Mouse (Mus musculus) liver, adult 10 weeks (tissue): ENCODE data around the gene Htr5a. TPM values are rescaled to one million over a fixed set of nuclear protein-coding genes. Genes with fewer than 3 reads are reported as not detected.

Experiments used
- polyA plus RNA-seq: library from polyadenylated mRNA; stranded (reverse); fragments of 350-450 nt; fragmentation: Illumina TruSeq; extraction: RNeasy Lipid Tissue Mini Kit (QIAGEN cat#74804); gene quantifications from one replicate; pipeline ENCODE4 v1.2.3, GENCODE M21; 2014; ENCODE audit warnings: low read depth, low replicate concordance

Gene Htr5a
- not detected for polyA plus RNA-seq

DNA sequence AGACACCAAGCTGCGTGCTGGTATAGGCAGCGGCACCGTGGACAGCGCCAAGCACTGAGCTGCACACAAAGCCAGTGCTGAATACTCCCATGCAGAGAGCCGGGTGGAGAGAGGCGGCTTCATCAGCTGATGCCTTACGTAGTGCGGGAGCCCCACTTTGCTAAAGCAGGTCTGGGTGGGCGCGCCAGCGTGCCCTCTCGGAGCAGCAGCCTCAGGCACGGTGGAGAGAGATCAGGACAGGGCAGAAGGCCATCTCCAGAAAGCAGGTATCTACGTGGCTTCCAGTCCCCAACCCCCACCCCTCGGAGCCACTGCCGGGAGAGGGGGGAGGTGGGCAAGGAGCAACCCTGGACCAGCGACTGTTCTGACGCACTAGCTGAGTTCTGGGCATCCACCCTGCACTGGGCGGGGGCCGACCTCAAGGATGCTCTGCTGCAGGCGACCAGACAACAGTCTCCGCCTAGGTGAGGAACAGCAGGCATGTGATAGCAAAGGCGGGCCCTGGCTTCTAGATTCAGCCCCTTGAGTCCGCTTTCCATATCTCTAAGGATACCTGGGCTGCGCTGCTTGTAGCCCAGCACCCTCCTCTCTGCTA lies at the start of gene Htr5a:
TSS of gene Htr5a (plus strand) at position 449 of the 595 bp plus-strand sequence.

Other genes starting within 250 kb of the Htr5a start
- 7.0 TPM for gene Paxip1, start 50.5 kb upstream of the Htr5a start, polyA plus RNA-seq
- 588 TPM for gene Insig1, start 229.2 kb downstream of the Htr5a start, polyA plus RNA-seq